Mouse (Mus musculus): Measurements from ENCODE around the gene Nhp2. TPM values are rescaled to one million over a fixed set of nuclear protein-coding genes. Genes with fewer than 3 reads are reported as not detected.

The Nhp2 gene
- polyA plus RNA-seq, 1 experiment from 2014 or later, result 174 TPM

DNA sequence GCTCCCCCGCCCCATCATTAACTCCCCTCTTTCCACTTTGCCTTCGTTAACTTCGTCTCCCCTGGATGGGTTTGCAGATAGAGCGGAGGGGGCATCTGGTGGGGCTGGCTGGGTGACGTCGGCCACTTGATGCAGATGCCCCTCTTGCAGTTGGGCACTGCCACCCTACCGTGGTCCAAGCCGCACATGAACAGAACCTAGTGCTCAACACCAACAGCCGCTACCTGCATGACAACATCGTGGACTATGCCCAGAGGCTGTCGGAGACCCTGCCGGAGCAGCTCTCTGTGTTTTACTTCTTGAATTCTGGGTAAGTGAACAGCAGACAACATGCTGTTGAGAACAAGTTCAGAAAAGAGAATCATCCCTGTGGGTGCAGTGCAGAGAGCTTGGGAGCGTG is 33.1 kb upstream of the Nhp2 start:
- H3K36me3 ChIP-seq (ENCODE audit: control insufficient read depth, insufficient read depth, low read length), result peaks cover 34% of the 10 kb centered on the region
- no peak overlapping the region for H3K27ac ChIP-seq (ENCODE audit: low read length)
- 96% methylated on average over 13 of the region's 13 CpGs for WGBS
- no peaks in the 10 kb centered on the region; the same call in 1 of the 2 replicates for H3K9me3 ChIP-seq (ENCODE audit: control insufficient read depth, low read depth, low read length)
- no peak overlapping the region for H3K4me2 ChIP-seq (replicated peaks; ENCODE audit: low read depth, low read length)
- ATAC-seq (ENCODE audit: insufficient number of reproducible peaks, insufficient read depth, low FRiP score, low read depth), result no peak
- H3K27me3 ChIP-seq (ENCODE audit: control insufficient read depth, insufficient read depth, low read length), result no peaks in the 10 kb centered on the region
- peaks cover 14% of the 10 kb centered on the region for H3K4me1 ChIP-seq (ENCODE audit: control insufficient read depth, insufficient read depth, low read length)
- H3K4me3 ChIP-seq (ENCODE audit: low read depth, low read length), result no peak overlapping the region
- no peak overlapping the region for H3K9ac ChIP-seq (replicated peaks; ENCODE audit: low read depth, low read length)

DNA sequence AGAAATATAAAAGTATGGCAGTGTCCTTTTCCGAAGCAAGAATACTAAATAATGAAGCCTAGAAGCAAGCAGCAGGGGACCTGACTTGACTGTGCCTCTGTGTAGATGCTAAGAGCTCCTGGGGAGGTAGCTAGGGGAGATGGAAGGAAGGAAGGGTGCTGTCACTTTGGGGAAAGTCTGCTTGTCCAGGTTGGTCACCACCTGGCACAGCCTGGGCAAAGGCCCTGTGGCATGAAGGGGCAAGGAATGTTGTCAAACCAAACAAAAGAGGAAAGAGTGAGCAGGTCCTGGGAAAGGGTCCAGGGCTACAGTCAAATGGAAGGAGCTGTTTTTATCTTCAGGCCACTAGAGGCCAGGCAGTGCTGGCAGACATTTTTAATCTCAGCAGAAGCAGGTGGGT is 32.5 kb upstream of the Nhp2 start:
- Histone ChIP-seq H3K9me3 (ENCODE audit: control insufficient read depth, low read depth, low read length) (no peaks in the 10 kb centered on the region; the same call in 1 of the 2 replicates), H3K4me1 (ENCODE audit: control insufficient read depth, insufficient read depth, low read length) (peaks cover 14% of the 10 kb centered on the region), H3K27me3 (ENCODE audit: control insufficient read depth, insufficient read depth, low read length) (no peaks in the 10 kb centered on the region), H3K36me3 (ENCODE audit: control insufficient read depth, insufficient read depth, low read length) (peaks cover 40% of the 10 kb centered on the region), H3K4me3 (ENCODE audit: low read depth, low read length) (no peak overlapping the region), H3K27ac (ENCODE audit: low read length) (no peak overlapping the region), H3K9ac (replicated peaks; ENCODE audit: low read depth, low read length) (no peak overlapping the region), H3K4me2 (replicated peaks; ENCODE audit: low read depth, low read length) (no peak overlapping the region)
- no peak for ATAC-seq (ENCODE audit: insufficient number of reproducible peaks, insufficient read depth, low FRiP score, low read depth)
- WGBS, result 96% methylated on average over 1 of the region's 1 CpGs

- Histone ChIP-seq H3K27me3 (ENCODE audit: control insufficient read depth, insufficient read depth, low read length) (no peaks in the 10 kb centered on the region), H3K9me3 (ENCODE audit: control insufficient read depth, low read depth, low read length) (no peaks in the 10 kb centered on the region; the same call in 1 of the 2 replicates), H3K9ac (replicated peaks; ENCODE audit: low read depth, low read length) (no peak overlapping the region), H3K36me3 (ENCODE audit: control insufficient read depth, insufficient read depth, low read length) (peaks cover 56% of the 10 kb centered on the region), H3K27ac (ENCODE audit: low read length) (no peak overlapping the region), H3K4me3 (ENCODE audit: low read depth, low read length) (no peak overlapping the region), H3K4me2 (replicated peaks; ENCODE audit: low read depth, low read length) (no peak overlapping the region), H3K4me1 (ENCODE audit: control insufficient read depth, insufficient read depth, low read length) (peaks cover 10% of the 10 kb centered on the region)
- no peak for ATAC-seq (ENCODE audit: insufficient number of reproducible peaks, insufficient read depth, low FRiP score, low read depth)
- WGBS, result 94% methylated on average over 3 of the region's 3 CpGs
Measured at GRCm38 (mm10) chr11:51588833-51589232, 30.7 kb upstream of the Nhp2 start.

DNA sequence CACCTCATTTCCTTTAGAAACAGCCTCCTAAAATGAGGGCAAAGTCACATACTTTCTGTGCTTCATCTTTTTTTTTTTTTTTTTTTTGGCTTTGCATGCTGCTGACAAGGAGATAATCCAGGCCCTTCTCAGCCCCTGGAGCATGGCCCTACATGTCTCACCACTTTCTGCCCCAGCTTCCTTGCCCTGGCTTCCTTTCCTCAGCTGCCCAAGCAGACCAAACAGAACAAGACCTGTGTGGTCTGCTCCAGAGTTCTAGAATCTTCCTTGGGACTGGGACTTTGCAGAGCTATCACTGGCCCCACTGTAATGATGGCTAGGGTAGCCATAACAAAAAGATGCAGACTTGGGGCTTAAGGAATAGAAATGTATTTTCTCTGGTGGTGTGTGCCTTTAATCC is 29.5 kb upstream of the Nhp2 start:
- Histone ChIP-seq H3K27ac (ENCODE audit: low read length) (no peak overlapping the region), H3K36me3 (ENCODE audit: control insufficient read depth, insufficient read depth, low read length) (peaks cover 64% of the 10 kb centered on the region), H3K4me3 (ENCODE audit: low read depth, low read length) (no peak overlapping the region), H3K4me2 (replicated peaks; ENCODE audit: low read depth, low read length) (no peak overlapping the region), H3K9me3 (ENCODE audit: control insufficient read depth, low read depth, low read length) (no peaks in the 10 kb centered on the region; the same call in 1 of the 2 replicates), H3K9ac (replicated peaks; ENCODE audit: low read depth, low read length) (no peak overlapping the region), H3K4me1 (ENCODE audit: control insufficient read depth, insufficient read depth, low read length) (peaks cover 8% of the 10 kb centered on the region), H3K27me3 (ENCODE audit: control insufficient read depth, insufficient read depth, low read length) (no peaks in the 10 kb centered on the region)
- ATAC-seq (ENCODE audit: insufficient number of reproducible peaks, insufficient read depth, low FRiP score, low read depth), result no peak

GRCm38 (mm10) chr11:51591168-51591567 is 28.4 kb upstream of the Nhp2 start:
- no peak for ATAC-seq (ENCODE audit: insufficient number of reproducible peaks, insufficient read depth, low FRiP score, low read depth)
- Histone ChIP-seq H3K4me3 (ENCODE audit: low read depth, low read length) (no peak overlapping the region), H3K9ac (replicated peaks; ENCODE audit: low read depth, low read length) (no peak overlapping the region), H3K9me3 (ENCODE audit: control insufficient read depth, low read depth, low read length) (no peaks in the 10 kb centered on the region; the same call in 1 of the 2 replicates), H3K27me3 (ENCODE audit: control insufficient read depth, insufficient read depth, low read length) (no peaks in the 10 kb centered on the region), H3K4me2 (replicated peaks; ENCODE audit: low read depth, low read length) (no peak overlapping the region), H3K27ac (ENCODE audit: low read length) (no peak overlapping the region), H3K36me3 (ENCODE audit: control insufficient read depth, insufficient read depth, low read length) (peaks cover 72% of the 10 kb centered on the region), H3K4me1 (ENCODE audit: control insufficient read depth, insufficient read depth, low read length) (no peaks in the 10 kb centered on the region)
- WGBS, result 55% methylated on average over 7 of the region's 7 CpGs

GRCm38 (mm10) chr11:51591915-51592314 is 27.6 kb upstream of the Nhp2 start:
- ATAC-seq (ENCODE audit: insufficient number of reproducible peaks, insufficient read depth, low FRiP score, low read depth), result no peak
- 88% methylated on average over 7 of the region's 7 CpGs for WGBS
- H3K36me3 ChIP-seq (ENCODE audit: control insufficient read depth, insufficient read depth, low read length), result peaks cover 73% of the 10 kb centered on the region

GRCm38 (mm10) chr11:51593368-51593767 is 26.2 kb upstream of the Nhp2 start:
- H3K9ac ChIP-seq (replicated peaks; ENCODE audit: low read depth, low read length), result no peak overlapping the region
- H3K4me3 ChIP-seq (ENCODE audit: low read depth, low read length), result no peak overlapping the region
- no peaks in the 10 kb centered on the region for H3K27me3 ChIP-seq (ENCODE audit: control insufficient read depth, insufficient read depth, low read length)
- H3K4me1 ChIP-seq (ENCODE audit: control insufficient read depth, insufficient read depth, low read length), result no peaks in the 10 kb centered on the region
- peaks cover 73% of the 10 kb centered on the region for H3K36me3 ChIP-seq (ENCODE audit: control insufficient read depth, insufficient read depth, low read length)
- ATAC-seq (ENCODE audit: insufficient number of reproducible peaks, insufficient read depth, low FRiP score, low read depth), result no peak
- H3K27ac ChIP-seq (ENCODE audit: low read length), result no peak overlapping the region
- H3K4me2 ChIP-seq (replicated peaks; ENCODE audit: low read depth, low read length), result no peak overlapping the region
- no peaks in the 10 kb centered on the region; the same call in 1 of the 2 replicates for H3K9me3 ChIP-seq (ENCODE audit: control insufficient read depth, low read depth, low read length)
- WGBS, result 85% methylated on average over 4 of the region's 4 CpGs

More at GRCm38 (mm10) chr11:51591915-51592314, 27.6 kb upstream of the Nhp2 start:
- Histone ChIP-seq H3K27ac (ENCODE audit: low read length) (no peak overlapping the region), H3K9me3 (ENCODE audit: control insufficient read depth, low read depth, low read length) (no peaks in the 10 kb centered on the region; the same call in 1 of the 2 replicates), H3K4me3 (ENCODE audit: low read depth, low read length) (no peak overlapping the region), H3K27me3 (ENCODE audit: control insufficient read depth, insufficient read depth, low read length) (no peaks in the 10 kb centered on the region), H3K4me1 (ENCODE audit: control insufficient read depth, insufficient read depth, low read length) (no peaks in the 10 kb centered on the region), H3K4me2 (replicated peaks; ENCODE audit: low read depth, low read length) (no peak overlapping the region), H3K9ac (replicated peaks; ENCODE audit: low read depth, low read length) (no peak overlapping the region)

DNA sequence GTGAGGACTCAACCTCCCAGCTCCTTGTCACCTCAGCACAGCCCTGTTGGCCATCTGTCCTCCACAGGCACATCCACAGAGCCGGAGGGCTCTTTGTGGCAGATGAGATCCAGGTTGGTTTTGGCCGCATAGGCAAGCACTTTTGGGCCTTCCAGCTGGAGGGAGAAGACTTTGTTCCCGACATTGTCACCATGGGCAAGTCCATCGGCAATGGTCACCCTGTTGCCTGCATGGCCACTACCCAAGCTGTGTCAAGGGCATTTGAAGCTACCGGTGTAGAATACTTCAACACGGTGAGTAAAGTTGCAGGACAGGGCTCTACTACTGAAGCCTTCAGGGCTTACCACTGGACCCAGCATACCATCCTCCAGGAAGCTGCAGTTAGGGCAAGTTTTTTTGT is 25.7 kb upstream of the Nhp2 start:
- Histone ChIP-seq H3K36me3 (ENCODE audit: control insufficient read depth, insufficient read depth, low read length) (peaks cover 76% of the 10 kb centered on the region), H3K27ac (ENCODE audit: low read length) (no peak overlapping the region)
- WGBS, result 90% methylated on average over 6 of the region's 6 CpGs

DNA sequence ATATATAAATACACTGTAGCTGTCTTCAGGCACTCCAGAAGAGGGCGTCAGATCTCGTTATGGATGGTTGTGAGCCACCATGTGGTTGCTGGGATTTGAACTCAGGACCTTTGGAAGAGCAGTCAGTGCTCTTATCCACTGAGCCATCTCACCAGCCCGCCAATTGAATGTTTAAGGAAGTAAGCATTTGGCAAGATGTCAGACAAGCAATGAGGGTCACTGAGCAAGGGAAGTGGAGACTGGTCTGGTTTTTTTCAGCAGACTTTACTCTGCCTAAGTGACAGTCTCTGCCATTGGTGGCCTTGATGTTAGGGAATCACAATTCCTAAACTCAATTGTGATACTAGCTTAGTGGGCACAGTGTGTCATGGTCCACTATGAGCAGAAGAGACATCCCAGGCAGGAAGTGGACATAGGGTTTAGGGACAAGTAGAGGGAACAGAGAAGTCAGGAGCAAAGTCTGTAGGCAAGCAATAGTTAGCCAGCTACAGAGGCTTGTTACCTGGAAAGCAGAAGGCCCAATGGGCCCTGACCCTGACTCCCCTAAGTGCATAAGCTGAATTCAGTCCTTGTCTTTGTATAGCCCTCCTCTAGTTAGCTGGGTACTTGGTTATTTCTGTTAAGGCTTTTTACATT is 24.7 kb upstream of the Nhp2 start:
- Histone ChIP-seq H3K27me3 (ENCODE audit: control insufficient read depth, insufficient read depth, low read length) (no peaks in the 10 kb centered on the region), H3K4me2 (replicated peaks; ENCODE audit: low read depth, low read length) (no peak overlapping the region), H3K9ac (replicated peaks; ENCODE audit: low read depth, low read length) (no peak overlapping the region), H3K4me3 (ENCODE audit: low read depth, low read length) (no peak overlapping the region), H3K27ac (ENCODE audit: low read length) (no peak overlapping the region), H3K9me3 (ENCODE audit: control insufficient read depth, low read depth, low read length) (no peaks in the 10 kb centered on the region), H3K36me3 (ENCODE audit: control insufficient read depth, insufficient read depth, low read length) (peaks cover 83% of the 10 kb centered on the region), H3K4me1 (ENCODE audit: control insufficient read depth, insufficient read depth, low read length) (no peaks in the 10 kb centered on the region)
- ATAC-seq (ENCODE audit: insufficient number of reproducible peaks, insufficient read depth, low FRiP score, low read depth), result no peak
- 66% methylated on average over 3 of the region's 3 CpGs for WGBS

More for the DNA sequence above, 25.7 kb upstream of the Nhp2 start:
- no peak for ATAC-seq (ENCODE audit: insufficient number of reproducible peaks, insufficient read depth, low FRiP score, low read depth)
- Histone ChIP-seq H3K4me2 (replicated peaks; ENCODE audit: low read depth, low read length) (no peak overlapping the region), H3K27me3 (ENCODE audit: control insufficient read depth, insufficient read depth, low read length) (no peaks in the 10 kb centered on the region), H3K9ac (replicated peaks; ENCODE audit: low read depth, low read length) (no peak overlapping the region), H3K4me1 (ENCODE audit: control insufficient read depth, insufficient read depth, low read length) (no peaks in the 10 kb centered on the region), H3K4me3 (ENCODE audit: low read depth, low read length) (no peak overlapping the region), H3K9me3 (ENCODE audit: control insufficient read depth, low read depth, low read length) (no peaks in the 10 kb centered on the region; the same call in 1 of the 2 replicates)
